ENCODE assay signal across 14 mouse cellular contexts in genomic region chr13:94130394-94130793, GRCm38 (mm10).
DNase-seq lines count a peak whose midpoint lies in the region; ATAC-seq and TF ChIP-seq lines count a peak whose summit lies in the region.
"Had no signal": no experiment of that assay in that cellular context is flagged by ENCODE, and none has a peak within 500 bp of the region (broad histone marks: within the 10 kb centered on the region; RNA-seq: fewer than 3 reads in every experiment).

No protein-coding gene starts in this region.

- no peaks in the 10 kb centered on the region for H3K36me3 ChIP-seq in forebrain, embryonic 10.5 days (replicated peaks)
- no peaks in the 10 kb centered on the region for H3K36me3 ChIP-seq in forebrain, postnatal 0 days (ENCODE audit: insufficient read depth)
- no peaks in the 10 kb centered on the region for H3K36me3 ChIP-seq in hindbrain, postnatal 0 days (ENCODE audit: insufficient read depth, low read length)
- H3K36me3 ChIP-seq in hindbrain, embryonic 13.5 days: no peaks in the 10 kb centered on the region
- H3K36me3 ChIP-seq in lung, embryonic 16.5 days (ENCODE audit: control insufficient read depth, insufficient read depth, low read length): 0 out of 2 replicates have a peak, but pooled peaks cover 2% of the 10 kb centered on the region
- H3K36me3 ChIP-seq: forebrain, embryonic 12.5 days; liver, embryonic 15.5 days had no signal

- peak overlapping the region; percentile 30; the same call in 1 of the 2 replicates for H3K27ac ChIP-seq in forebrain, embryonic 10.5 days
- H3K27ac ChIP-seq in forebrain, postnatal 0 days (ENCODE audit: low read depth, low read length): no peak overlapping the region
- H3K27ac ChIP-seq in hindbrain, postnatal 0 days: peak overlapping the region; percentile 8; the same call in 1 of the 2 replicates
- H3K27ac ChIP-seq in hindbrain, embryonic 13.5 days: no peak overlapping the region
- H3K27ac ChIP-seq in lung, embryonic 16.5 days (ENCODE audit: low read length): 0 out of 2 replicates have a peak overlapping the region, but pooled peaks have one; percentile 17
- H3K27ac ChIP-seq: forebrain, embryonic 12.5 days; liver, embryonic 15.5 days had no signal

- no peak for ATAC-seq in forebrain, postnatal 0 days
- ATAC-seq in hindbrain, postnatal 0 days: no peak
- ATAC-seq in hindbrain, embryonic 13.5 days (ENCODE audit: low FRiP score): no peak
- no peak for ATAC-seq in lung, embryonic 16.5 days (ENCODE audit: low read depth)

- H3K27me3 ChIP-seq in forebrain, embryonic 10.5 days (ENCODE audit: poor library complexity, severe bottlenecking): no peaks in the 10 kb centered on the region
- H3K27me3 ChIP-seq in forebrain, postnatal 0 days (ENCODE audit: insufficient read depth, low read length): no peaks in the 10 kb centered on the region
- H3K27me3 ChIP-seq in hindbrain, postnatal 0 days (ENCODE audit: insufficient read depth, low read length): no peaks in the 10 kb centered on the region
- no peaks in the 10 kb centered on the region for H3K27me3 ChIP-seq in hindbrain, embryonic 13.5 days
- H3K27me3 ChIP-seq in lung, embryonic 16.5 days (ENCODE audit: control insufficient read depth, insufficient read depth, low read depth, low read length): no peaks in the 10 kb centered on the region
- H3K27me3 ChIP-seq: CH12.LX; forebrain, embryonic 12.5 days; liver, embryonic 15.5 days had no signal

- DNase-seq in forebrain, embryonic 10.5 days (ENCODE audit: extremely low spot score, low spot score): no peak
- DNase-seq in forebrain, postnatal 0 days: no peak
- no peak for DNase-seq in hindbrain, postnatal 0 days (ENCODE audit: low spot score)
- no peak for DNase-seq in lung, postnatal 10 days
- no peak for DNase-seq in frontal cortex, postnatal 14 days (ENCODE audit: low spot score in 2 of 2)
- DNase-seq in urinary bladder, postnatal 36 days (ENCODE audit: low spot score in 2 of 2): no peak
- DNase-seq: cerebellum, postnatal 14 days; midbrain, embryonic 14.5 days; thymus, postnatal 25 days had no signal

- H3K4me2 ChIP-seq in forebrain, postnatal 0 days (ENCODE audit: low read depth): no peak overlapping the region
- H3K4me2 ChIP-seq in hindbrain, postnatal 0 days (ENCODE audit: low read depth, low read length): no peak overlapping the region
- no peak overlapping the region for H3K4me2 ChIP-seq in hindbrain, embryonic 13.5 days
- no peak overlapping the region for H3K4me2 ChIP-seq in lung, embryonic 16.5 days (ENCODE audit: low read depth, low read length)
- H3K4me2 ChIP-seq: forebrain, embryonic 12.5 days; liver, embryonic 15.5 days had no signal

- no peak for TF ChIP-seq CTCF in forebrain, postnatal 0 days (IDR thresholded peaks at IDR 0.05; ENCODE audit: low read depth)
- no peak for TF ChIP-seq CTCF in hindbrain, postnatal 0 days (IDR thresholded peaks at IDR 0.05; ENCODE audit: low read depth)

- H3K9me3 ChIP-seq in forebrain, embryonic 10.5 days: no peaks in the 10 kb centered on the region
- no peaks in the 10 kb centered on the region for H3K9me3 ChIP-seq in forebrain, postnatal 0 days (ENCODE audit: low read length)
- no peaks in the 10 kb centered on the region for H3K9me3 ChIP-seq in hindbrain, postnatal 0 days (ENCODE audit: low read length)
- H3K9me3 ChIP-seq in hindbrain, embryonic 13.5 days: no peaks in the 10 kb centered on the region
- no peaks in the 10 kb centered on the region for H3K9me3 ChIP-seq in lung, embryonic 16.5 days (ENCODE audit: control insufficient read depth, low read length)
- H3K9me3 ChIP-seq: forebrain, embryonic 12.5 days; liver, embryonic 15.5 days had no signal

- H3K4me3 ChIP-seq in forebrain, embryonic 10.5 days: no peak overlapping the region
- no peak overlapping the region for H3K4me3 ChIP-seq in forebrain, postnatal 0 days (ENCODE audit: low read depth, low read length)
- no peak overlapping the region for H3K4me3 ChIP-seq in hindbrain, postnatal 0 days (ENCODE audit: low read length)
- H3K4me3 ChIP-seq in hindbrain, embryonic 13.5 days: no peak overlapping the region
- H3K4me3 ChIP-seq in lung, embryonic 16.5 days (ENCODE audit: low read length): no peak overlapping the region
- H3K4me3 ChIP-seq: forebrain, embryonic 12.5 days; liver, embryonic 15.5 days had no signal

- no peak overlapping the region for H3K9ac ChIP-seq in forebrain, postnatal 0 days
- H3K9ac ChIP-seq in hindbrain, postnatal 0 days (replicated peaks; ENCODE audit: low read length): no peak overlapping the region
- H3K9ac ChIP-seq in hindbrain, embryonic 13.5 days: no peak overlapping the region
- H3K9ac ChIP-seq in lung, embryonic 16.5 days (ENCODE audit: low read length): no peak overlapping the region
- H3K9ac ChIP-seq: forebrain, embryonic 12.5 days; liver, embryonic 15.5 days had no signal

- H3K4me1 ChIP-seq in forebrain, embryonic 10.5 days: peaks cover 34% of the 10 kb centered on the region
- no peaks in the 10 kb centered on the region for H3K4me1 ChIP-seq in forebrain, postnatal 0 days (ENCODE audit: insufficient read depth)
- H3K4me1 ChIP-seq in hindbrain, postnatal 0 days (ENCODE audit: insufficient read depth, low read length): peaks cover 6% of the 10 kb centered on the region; the same call in 1 of the 2 replicates
- peaks cover 13% of the 10 kb centered on the region for H3K4me1 ChIP-seq in hindbrain, embryonic 13.5 days (replicated peaks)
- H3K4me1 ChIP-seq in lung, embryonic 16.5 days (replicated peaks; ENCODE audit: control insufficient read depth, insufficient read depth, low read length): peaks cover 30% of the 10 kb centered on the region
- H3K4me1 ChIP-seq: liver, embryonic 15.5 days had no signal

- 53% methylated on average over 7 of the region's 7 CpGs for WGBS in forebrain, embryonic 10.5 days
- 48% methylated on average over 7 of the region's 7 CpGs for WGBS in forebrain, postnatal 0 days
- WGBS in hindbrain, postnatal 0 days: 46% methylated on average over 7 of the region's 7 CpGs
- WGBS in hindbrain, embryonic 13.5 days: 62% methylated on average over 7 of the region's 7 CpGs
- 53% methylated on average over 7 of the region's 7 CpGs for WGBS in lung, embryonic 16.5 days

Comparison
In these comparisons a context has a peak if more than half of its experiments do, and no peak if none do; other contexts are left out.
1. H3K27ac ChIP-seq: peak in forebrain, embryonic 10.5 days (single experiment), hindbrain, postnatal 0 days (single experiment) and lung, embryonic 16.5 days (single experiment); none in forebrain, postnatal 0 days (single experiment) and hindbrain, embryonic 13.5 days (single experiment).